Mouse (Mus musculus) frontal cortex, postnatal 25 days (tissue): ENCODE data around the gene Nxn.

Experiments
- DNase-seq, 2 experiments: peaks; one replicate each; pipeline ENCODE4 v3.0.0; 2022; ENCODE audit warnings: low spot score in 2 of 2

Nxn gene

DNA sequence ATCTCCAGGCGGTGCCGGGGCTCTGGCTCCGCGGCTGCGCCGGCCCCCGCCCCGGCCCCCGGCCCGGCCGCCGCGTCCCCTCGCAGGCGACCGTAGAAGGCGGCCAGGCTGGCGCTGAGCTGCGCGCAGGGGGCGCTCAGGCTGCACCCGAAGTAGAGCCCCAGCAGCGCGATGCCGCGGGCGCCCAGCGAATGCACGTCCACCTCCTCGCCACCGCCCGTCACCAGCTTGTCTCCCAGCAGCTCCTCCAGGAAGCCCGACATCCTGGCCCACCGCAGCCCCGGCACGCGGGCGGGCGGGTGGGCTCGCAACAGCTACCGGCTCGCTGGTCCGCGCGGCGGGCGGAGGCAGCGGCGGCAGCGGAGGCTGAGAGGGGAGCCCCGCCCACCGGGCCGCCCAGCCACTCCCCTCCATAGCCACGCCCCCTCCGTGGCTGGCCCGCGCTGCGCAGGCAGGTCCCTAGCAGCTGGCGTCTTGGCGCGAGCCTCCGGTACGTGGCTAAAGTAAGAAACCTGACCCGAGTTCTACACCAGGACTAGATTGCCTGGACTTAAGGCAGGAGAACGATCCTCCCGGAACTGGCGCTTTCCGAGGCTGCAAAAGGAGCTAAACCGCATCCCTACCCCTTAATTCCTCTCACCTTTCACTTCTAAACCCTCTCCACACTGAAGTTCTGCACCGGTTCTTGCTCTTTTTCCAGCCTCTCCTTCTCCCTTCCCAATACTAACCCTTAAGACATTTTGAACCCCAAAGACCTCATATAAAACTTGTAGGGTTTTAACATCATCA is at the start of gene Nxn:
Gene Nxn, minus strand, starts transcription at position 343 of the 789 bp plus-strand sequence.
- DNase-seq, result peak; percentile 58 to 73

DNA sequence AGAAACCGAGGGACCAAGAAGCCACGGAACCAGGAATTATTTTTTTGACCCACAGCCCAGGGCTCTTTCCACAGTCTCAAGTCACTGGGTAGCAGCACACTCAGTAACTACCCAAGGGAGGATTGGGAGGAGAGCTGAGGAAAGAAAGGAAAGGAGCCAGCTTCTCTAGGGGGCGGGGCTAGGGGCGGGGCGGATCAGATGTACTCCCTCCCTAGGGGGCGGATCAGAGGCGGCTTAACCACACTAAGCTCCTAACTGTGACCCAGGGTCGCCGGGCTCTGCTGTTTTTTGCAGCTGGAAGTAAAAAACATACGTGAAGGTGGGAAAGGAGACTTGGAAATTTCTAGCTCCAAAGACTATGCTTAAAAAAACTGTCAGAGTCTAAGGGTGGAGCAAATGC is 47.3 kb upstream of the Nxn start:
- no peak for DNase-seq

- DNase-seq, result no peak
These were observed 46.5 kb upstream of the Nxn start for GRCm38 (mm10) chr11:76445459-76445858.

GRCm38 (mm10) chr11:76439666-76440065 is 40.7 kb upstream of the Nxn start:
- DNase-seq, result no peak

DNA sequence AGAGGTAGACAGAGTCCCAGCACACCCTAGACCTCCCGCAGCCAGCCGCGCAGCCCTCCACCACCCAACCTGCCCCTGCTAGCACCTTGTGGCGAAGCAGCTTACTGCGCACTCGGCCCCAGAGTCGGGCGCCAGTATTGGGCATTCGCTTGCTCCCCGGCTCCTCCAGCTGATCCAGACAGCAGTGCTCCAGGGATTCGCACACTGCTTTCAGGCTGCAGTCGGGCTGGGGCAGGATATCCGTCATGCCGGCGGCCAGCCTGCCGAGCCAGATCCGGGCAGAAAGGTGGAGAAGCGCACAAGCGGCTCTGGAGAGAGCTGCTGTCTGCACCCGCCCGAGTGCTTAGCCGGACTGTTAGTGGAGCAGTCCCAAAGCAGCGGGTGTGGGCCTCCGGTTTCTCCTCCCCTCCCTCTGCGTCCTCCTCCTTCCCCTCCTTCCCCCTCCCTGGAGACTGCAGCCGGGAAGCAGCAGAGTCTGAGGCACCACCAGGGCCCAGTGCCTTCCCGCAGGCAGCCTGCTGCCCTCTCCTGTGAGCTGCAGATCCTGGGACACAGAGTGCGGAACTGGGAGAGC is 38.0 kb upstream of the Nxn start:
- DNase-seq, result no peak

DNA sequence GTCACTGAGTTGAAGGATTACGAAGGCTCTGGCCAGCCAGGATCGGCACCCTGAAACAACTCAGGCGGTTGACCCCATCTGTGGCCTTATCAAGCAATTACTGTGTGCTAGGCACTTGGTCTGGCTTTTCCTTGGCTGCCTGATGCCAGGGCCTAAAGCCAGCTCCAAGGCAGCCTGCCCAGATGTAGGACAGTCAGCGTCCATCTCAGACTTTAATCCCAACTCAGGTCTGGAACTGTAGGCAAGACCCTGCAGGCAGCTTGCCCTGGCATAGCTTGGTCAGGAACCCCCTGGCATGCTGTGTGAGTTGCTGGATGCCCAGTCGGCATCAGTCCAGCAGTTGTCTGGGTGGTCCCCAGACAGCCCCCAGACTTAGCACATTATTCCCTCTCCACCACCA is 37.1 kb upstream of the Nxn start:
- DNase-seq, result no peak

DNA sequence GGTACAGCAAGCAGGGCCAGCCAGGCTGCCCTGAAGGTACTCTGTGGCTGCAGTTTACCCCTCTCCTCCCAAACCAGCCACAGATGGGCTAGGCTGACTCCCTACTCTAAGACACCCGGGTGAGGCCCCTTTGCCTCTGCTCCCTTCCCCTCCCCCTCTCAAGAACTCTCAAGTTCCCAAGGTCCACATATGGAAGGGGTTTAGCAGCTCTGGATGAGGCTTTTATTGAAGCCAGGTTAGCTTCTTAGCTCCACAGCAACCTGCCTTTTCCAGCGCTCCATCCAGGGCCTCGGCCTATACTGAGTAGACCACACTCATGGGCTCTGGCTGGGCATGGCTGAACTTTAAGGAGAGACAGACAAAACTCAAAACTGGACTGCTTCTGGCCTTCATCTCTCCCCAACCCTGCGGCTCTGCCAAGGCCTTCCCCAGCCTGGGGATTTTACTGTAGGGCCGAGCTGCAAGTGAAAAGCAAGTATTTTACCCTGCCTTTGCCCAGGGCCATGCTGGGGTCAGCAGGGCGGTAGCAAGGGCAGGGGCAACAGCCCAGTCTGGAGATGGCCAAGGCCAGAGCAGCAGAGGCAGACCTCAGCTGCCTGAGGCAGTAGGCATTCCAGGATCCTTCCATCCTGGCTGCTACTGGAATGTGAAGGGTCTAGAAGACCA is 31.2 kb upstream of the Nxn start:
- DNase-seq, result no peak

DNA sequence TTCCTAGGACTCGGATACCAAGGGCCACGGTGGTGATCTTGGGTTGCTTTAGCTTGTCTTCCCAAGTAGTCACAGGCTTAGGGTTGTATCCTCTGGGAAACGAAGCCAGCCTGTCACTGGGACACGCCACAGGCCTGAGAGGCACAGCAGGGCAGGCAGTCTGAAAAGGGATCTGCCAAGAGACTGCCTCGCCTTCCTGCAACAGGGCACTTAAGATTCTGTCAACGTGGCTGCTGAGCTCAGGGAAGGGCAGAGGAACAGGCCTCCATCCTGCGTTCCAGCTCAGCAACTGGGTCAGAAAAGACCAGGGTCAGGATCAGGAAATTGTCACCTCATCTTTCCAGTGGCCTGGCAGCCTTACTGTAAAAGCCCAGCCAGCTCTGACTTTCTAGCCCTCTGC is 30.6 kb upstream of the Nxn start:
- DNase-seq, result no peak

GRCm38 (mm10) chr11:76429046-76429445 is 30.1 kb upstream of the Nxn start:
- no peak for DNase-seq

GRCm38 (mm10) chr11:76427781-76428180 is 28.8 kb upstream of the Nxn start:
- no peak for DNase-seq

- DNase-seq, result no peak
These were observed 26.8 kb upstream of the Nxn start for GRCm38 (mm10) chr11:76425749-76426148.

DNA sequence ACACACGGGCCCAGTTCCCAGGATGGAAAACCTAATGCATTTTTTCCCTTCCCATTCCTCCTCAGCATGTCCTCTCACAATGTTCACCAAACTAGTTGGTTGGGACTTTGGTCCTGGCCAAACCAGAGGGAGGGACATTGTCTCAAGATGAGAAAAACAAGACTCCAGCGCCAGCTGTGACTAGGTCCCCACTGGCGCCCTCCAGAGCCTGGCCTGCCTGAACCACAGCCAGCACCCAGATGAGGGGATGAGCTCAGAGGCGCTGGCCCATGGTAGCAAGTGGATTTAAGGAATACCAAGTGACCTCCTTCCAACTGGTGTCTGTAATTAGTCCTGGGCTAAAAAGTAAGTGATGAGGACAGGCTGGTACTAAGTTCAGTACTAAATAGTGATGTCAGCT is 22.0 kb upstream of the Nxn start:
- no peak for DNase-seq

- DNase-seq, result no peak
These were observed 20.2 kb upstream of the Nxn start for GRCm38 (mm10) chr11:76419179-76419578.

- no peak for DNase-seq
These were observed 19.5 kb upstream of the Nxn start for GRCm38 (mm10) chr11:76418423-76418822.

GRCm38 (mm10) chr11:76415985-76416384 is 17.0 kb upstream of the Nxn start:
- DNase-seq, result no peak

GRCm38 (mm10) chr11:76415001-76415400 is 16.1 kb upstream of the Nxn start:
- DNase-seq, result no peak

DNA sequence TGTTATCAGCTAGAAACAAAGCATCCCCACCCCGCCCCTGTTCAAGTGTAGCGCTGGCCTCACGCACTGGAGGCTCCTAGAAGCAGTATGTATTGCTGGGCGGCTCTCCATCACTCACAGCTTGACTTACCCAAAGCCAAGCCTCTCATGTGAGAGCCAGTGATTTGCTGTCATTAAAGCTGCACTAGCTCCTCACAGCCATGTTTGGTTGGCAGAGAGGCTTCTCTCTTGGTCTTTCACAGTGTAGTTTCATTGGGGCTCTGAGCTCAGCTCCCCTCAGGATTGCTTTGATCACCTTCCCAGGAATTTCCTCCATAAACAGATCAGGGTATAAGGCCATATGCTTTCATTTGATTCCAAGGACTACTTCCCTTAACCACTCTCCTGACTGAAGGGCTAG is 14.3 kb upstream of the Nxn start:
- no peak for DNase-seq

GRCm38 (mm10) chr11:76410826-76411225 is 11.9 kb upstream of the Nxn start:
- DNase-seq, result peak in 1 of 2 experiments; percentile 66

DNA sequence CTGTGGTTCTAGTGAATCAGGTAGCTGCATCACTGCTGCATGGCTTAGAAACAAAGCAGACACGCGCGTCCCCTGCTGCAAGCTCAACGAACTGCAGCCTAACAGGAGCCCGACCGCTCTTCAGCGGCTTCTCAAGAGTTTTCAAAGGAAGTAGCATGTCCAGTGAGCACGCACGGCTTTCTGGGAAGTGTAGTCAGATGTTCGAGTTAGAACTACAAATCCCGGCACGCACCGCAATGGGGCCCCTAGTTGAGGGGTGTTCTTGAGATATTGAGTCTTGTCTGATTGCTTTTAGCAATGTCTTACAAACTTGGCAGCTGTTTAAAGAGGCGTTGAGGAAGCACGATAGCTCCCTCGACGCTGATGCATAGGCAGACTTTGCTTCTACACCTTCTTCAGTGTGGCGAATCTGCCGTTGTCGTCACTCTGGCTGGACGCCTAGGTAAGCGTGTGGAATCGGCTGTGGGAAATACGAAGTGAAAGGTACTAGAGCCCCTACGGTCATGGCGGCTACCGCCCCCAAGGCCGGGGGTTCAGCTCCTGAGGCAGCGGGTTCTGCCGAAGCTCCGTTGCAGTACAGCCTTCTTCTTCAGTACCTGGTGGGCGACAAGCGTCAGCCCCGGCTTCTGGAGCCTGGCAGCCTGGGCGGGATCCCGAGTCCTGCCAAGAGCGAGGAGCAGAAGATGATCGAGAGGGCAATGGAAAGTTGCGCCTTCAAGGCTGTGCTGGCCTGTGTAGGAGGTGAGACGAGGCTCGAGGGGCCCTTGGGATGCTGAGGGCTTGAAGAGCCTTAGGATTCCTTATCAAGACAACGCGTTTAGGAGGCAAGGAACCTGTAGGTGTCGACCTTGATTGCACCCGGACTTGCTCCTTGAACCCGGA is 8.0 kb upstream of the Nxn start, which contains the start of gene Timm22:
Gene Timm22, plus strand, starts transcription at position 251 of the 882 bp plus-strand sequence.
- peak; percentile 98 for DNase-seq

GRCm38 (mm10) chr11:76405626-76406264 is 6.8 kb upstream of the Nxn start:
- DNase-seq, result no peak

GRCm38 (mm10) chr11:76405113-76405512 is 6.2 kb upstream of the Nxn start:
- DNase-seq, result no peak
